Mouse (Mus musculus): ENCODE results near the gene Fbp2.

Fbp2 gene

GRCm38 (mm10) chr13:62857941-62858915, at the start of gene Fbp2:
Gene Fbp2, minus strand, starts transcription at chr13:62858422.
- in situ Hi-C loops (cut with MboI, MseI) = loop anchor here (5.0 to 25.0 kb wide), 3 partner anchors 231 to 721 kb away; partner anchors contain the start of genes Zfp808 (in 1 of the 2) and Zfp935 (in 1 of the 2)

DNA sequence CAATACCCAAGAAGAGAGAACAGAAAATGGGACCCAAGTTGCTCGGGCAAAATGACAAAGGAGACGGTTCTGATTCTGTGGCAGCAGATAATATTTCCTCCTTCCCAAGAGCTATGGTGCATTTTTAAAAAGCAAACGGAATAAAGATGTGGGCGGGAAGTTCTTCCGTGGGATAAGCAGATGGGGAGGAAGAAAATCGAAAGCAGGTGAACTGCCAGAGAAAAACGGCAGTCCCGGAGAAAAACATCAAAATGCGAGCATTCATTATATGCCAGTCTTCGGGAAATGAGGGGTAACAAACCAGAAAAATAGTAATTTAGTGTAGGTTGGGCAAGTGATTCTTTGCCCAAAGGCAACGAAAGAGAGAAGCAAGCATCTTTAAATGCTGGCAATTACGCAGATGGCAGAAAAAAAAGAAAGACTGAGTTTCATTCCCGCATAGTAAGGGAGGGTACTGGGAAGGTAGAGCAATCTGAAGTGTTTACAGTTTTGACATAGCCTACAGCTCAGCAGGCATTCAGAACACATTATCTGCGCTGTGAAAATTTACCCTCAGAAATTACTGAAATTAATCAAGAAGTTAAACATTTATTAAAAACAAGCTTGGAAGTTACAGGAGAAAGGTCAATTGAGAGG, 49.4 kb upstream of the Fbp2 start:
- in situ Hi-C loops (cut with MboI, MseI) = no loop called here

- in situ Hi-C loops (cut with MboI, MseI) = no loop called here
Observed at GRCm38 (mm10) chr13:62901139-62901538, 42.9 kb upstream of the Fbp2 start.

DNA sequence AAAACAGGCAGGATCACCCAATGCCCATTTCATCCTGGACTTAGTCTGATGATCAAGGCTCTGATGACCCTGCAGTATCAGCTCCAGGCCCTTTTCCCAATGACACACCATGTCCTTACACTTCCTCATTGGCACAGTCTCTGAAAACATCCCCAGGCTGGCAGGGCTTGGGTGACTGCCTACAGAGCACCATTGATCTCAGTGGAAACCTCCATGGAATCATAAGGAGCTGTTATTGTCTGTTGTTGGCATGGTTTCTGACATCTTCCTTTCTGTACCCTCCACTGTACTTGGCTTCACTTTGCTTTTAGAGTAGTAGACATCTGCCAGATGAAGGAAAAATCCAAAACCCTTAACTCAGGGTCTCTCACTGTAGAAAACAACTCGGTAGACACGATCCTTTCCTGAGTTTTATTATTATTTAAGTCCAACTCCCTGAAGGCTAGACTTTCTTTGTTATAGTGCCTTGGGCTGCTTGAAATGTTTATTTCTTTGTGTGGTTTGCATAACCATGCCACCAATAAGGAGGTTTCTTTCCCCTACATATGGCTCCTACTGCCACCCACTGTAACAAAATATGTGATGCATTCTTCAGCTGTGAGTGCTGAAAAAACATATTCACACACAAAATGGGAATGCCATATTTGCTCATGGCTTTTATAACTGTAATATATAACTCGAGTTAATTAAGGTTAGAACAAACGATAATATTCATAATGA, 39.9 kb upstream of the Fbp2 start:
- in situ Hi-C loops (cut with MboI, MseI) = no loop called here

- in situ Hi-C loops (cut with MboI, MseI) = no loop called here
Observed at GRCm38 (mm10) chr13:62893044-62893842, 35.0 kb upstream of the Fbp2 start.

DNA sequence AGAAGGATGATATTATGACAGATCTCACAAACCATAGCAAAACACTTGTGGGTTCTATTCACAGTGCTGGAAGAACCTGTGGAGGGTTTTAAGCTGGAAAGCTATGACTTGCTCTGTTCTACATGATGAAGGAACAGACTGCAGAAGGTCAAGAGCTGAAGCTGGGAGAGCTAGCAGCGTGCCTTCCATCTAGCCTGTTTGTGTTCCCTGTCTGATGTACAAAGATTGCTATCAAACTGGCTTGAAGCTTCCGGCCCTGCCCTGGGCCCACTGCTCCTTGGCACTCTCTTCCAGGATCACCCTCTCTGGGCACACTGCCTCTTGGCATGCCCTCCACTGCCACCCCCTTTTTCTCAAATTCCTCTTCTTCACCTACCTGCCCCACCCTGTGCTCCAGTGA, 31.1 kb upstream of the Fbp2 start:
- in situ Hi-C loops (cut with MboI, MseI) = no loop called here

DNA sequence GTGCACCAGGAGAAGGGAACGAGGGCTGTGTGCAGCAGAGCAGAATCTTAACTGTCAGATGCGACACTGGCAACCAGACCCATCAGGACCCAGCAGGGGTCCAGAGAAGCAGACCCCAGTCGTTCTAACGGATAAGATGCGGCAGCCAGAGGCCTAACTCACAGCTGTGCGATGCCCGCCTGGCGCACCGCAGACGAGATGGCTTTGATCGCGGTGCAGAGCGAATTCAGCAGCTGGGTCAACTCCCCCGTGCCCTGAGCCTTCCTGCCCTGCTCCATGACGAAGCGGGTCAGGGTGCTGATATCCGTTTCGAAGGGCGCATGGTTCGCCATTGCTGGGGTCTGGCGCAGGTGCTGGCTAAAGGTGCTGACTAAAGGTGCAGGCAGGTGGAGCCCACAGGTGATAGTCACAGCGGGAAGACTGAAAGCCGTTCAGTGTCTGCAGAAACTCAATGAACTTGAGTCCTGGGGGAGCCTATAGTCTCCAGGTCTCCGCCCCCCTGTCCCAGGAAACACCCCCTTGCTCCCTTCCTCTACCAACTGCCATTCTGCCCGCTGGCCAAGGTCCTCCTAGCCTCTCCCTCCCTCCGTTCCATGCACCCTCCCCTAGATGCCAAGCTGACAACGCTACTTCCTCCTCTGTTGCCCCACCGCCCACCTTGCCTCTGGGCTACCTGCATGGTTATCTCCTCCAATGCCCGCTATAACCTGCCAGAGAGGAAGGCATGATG, 29.7 kb upstream of the Fbp2 start, which contains the start of gene Fbp1:
Gene Fbp1, minus strand, starts transcription at position 571 of the 730 bp plus-strand sequence.
- in situ Hi-C loops (cut with MboI, MseI) = no loop called here

DNA sequence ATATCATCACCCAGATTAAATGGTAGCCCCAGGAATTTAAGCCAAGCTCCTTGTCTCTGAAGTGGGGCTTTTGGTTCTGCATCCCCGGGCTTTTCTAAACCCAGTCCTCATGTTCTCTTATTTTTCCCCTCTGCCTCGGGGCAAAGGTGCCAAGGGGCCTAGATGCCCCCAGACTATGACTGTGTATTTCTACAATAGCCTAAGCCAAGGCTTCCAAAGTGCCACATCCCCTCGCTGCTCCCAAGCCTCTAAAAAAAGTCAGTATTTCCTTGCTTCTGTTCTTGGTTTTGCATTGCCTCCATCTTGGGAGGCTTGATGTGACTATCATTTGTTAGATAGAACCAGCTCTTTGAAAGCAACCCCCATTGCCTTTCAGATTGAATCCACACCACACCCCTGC, 26.3 kb upstream of the Fbp2 start:
- in situ Hi-C loops (cut with MboI, MseI) = no loop called here

DNA sequence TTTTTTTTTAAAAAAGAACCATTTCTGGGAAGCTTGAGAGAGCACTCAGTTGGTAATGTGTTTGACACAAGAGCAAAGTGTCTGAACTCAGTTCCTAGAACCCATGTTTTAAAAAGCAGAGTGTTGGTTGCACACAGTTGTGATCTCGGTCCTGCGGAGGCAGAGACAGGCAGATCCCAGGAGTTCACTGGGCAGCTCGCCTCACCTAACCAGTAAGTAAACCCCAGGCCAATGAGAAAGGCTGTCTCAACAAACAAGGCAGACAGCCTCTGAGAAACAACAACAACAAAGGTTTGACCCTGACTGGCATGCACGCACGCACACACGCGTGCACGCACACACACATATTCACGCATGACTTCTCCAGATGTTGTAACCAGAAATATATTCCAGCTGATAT, 25.7 kb upstream of the Fbp2 start:
- in situ Hi-C loops (cut with MboI, MseI) = no loop called here

GRCm38 (mm10) chr13:62883436-62883835, 25.2 kb upstream of the Fbp2 start:
- in situ Hi-C loops (cut with MboI, MseI) = no loop called here

GRCm38 (mm10) chr13:62882856-62883255, 24.6 kb upstream of the Fbp2 start:
- in situ Hi-C loops (cut with MboI, MseI) = no loop called here

- in situ Hi-C loops (cut with MboI, MseI) = no loop called here
Observed at GRCm38 (mm10) chr13:62881336-62881735, 23.1 kb upstream of the Fbp2 start.

GRCm38 (mm10) chr13:62879831-62880615, 21.8 kb upstream of the Fbp2 start:
- in situ Hi-C loops (cut with MboI, MseI) = no loop called here

DNA sequence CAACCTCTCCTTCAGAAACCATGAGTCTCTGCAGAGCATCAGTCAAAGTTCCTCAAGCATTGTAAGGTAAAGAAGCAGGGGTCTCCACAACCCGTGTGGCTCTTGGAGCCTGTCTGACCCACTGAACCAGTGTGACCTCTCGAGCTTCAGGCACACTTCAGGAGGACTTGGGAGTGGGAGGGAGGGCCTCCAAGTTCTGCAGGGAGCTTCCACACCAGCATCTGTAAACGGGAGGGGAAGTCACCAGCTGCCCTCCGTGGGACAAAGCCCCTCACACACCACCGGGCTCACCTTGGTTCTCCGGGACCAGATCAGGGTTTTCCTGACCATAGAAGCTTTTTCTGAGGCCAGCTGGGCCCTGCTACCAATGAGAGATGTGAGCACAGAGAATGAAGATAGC, 21.2 kb upstream of the Fbp2 start:
- in situ Hi-C loops (cut with MboI, MseI) = no loop called here

GRCm38 (mm10) chr13:62877247-62877646, 19.0 kb upstream of the Fbp2 start:
- in situ Hi-C loops (cut with MboI, MseI) = no loop called here

DNA sequence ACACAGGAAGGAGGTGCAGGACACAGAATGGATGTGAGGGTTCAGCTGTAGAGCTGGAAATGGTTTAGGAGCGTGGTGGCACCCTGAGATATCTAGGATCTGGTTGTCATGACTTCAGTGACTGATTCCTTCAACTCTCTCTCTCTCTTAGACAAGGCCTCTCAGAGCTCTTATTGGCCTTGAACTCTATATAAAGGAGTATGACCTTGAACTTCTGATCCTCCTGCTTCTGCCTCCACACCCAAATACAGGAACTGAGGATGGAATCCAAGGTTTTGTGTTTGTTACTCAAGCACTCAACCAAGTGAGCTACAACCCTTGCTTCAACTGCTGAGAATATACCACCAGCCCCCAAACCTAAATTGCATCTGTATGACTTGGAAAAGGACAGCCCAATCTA, 17.9 kb upstream of the Fbp2 start:
- in situ Hi-C loops (cut with MboI, MseI) = no loop called here

- in situ Hi-C loops (cut with MboI, MseI) = loop anchor here in 1 of 2 experiments (25.0 kb wide), 1 partner anchor 735 kb away; the partner anchor contains the start of gene Zfp808
Observed at GRCm38 (mm10) chr13:62872252-62872651, 14.0 kb upstream of the Fbp2 start.

DNA sequence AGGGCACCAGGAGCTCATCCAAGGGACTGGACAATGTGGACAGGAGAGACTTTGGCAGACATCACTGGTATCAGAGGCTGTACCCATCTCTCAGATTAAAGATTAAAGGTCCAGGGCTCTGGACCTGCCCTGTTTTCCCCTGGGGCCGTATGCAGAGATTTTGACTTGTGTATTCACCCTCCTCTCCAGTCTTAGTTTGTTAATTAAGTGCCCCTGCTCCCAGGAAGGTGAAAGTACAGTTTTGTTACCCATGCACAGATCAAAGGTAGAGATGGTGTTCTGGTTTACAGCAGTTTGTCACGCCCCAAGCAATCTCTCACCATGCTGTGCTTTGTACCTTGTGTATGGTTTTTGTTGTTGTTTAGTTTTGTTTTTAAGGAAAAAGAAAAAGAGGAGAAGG, 12.4 kb upstream of the Fbp2 start:
- in situ Hi-C loops (cut with MboI, MseI) = loop anchor here in 1 of 2 experiments (25.0 kb wide), 1 partner anchor 733 kb away; the partner anchor contains the start of gene Zfp808

DNA sequence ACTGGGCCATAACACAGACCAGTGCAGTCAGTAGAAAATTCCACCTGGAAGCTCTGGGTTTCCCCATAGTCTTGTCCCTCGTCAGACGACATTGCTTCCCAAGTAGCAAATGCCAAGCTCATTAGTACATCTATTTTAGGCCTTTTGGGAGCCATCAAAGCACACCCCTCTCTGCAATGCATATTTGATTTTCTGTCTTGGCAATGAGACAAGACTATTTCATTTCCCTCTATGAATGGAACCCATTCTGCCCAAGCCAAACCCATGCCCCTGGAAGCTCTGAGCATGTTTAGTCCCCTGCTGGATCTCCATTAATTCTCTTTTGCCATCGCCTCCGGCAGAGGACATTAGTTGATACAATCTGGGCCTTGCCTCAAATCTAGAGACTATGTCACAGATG, 8.6 kb upstream of the Fbp2 start:
- in situ Hi-C loops (cut with MboI, MseI) = loop anchor here in 1 of 2 experiments (25.0 kb wide), 1 partner anchor 730 kb away; the partner anchor contains the start of gene Zfp808
